Mouse (Mus musculus) E14TG2a.4 (cell line): ENCODE results near the gene Ksr1.

Experiments used
- H3K27me3 ChIP-seq: 2 replicates; pipeline ENCODE4 v1.6.1; 2014; ENCODE audit warnings: low read length, control low read depth; ENCODE audit not compliant: insufficient read depth
- H3K36me3 ChIP-seq: 2 replicates; pipeline ENCODE4 v1.6.1; 2014; ENCODE audit warnings: low read length, control low read depth; ENCODE audit not compliant: insufficient read depth
- H3K4me1 ChIP-seq: replicated peaks from 2 replicates; pipeline ENCODE4 v1.6.1; 2014; ENCODE audit warnings: low read depth, low read length, control low read depth
- H3K4me3 ChIP-seq: replicated peaks from 2 replicates; pipeline ENCODE4 v1.5.1; 2014; ENCODE audit warnings: mild to moderate bottlenecking, low read length
- H3K9me3 ChIP-seq: 2 replicates; pipeline ENCODE4 v1.6.1; 2014; ENCODE audit warnings: low read length, control low read depth
- CTCF ChIP-seq: conservative IDR thresholded peaks from 2 replicates; pipeline ENCODE4 v1.5.1; 2014; ENCODE audit warnings: low read length
- NANOG ChIP-seq: IDR thresholded peaks from 2 replicates; pipeline ENCODE4 v1.6.1; 2014; ENCODE audit warnings: borderline replicate concordance, low read length, mixed read lengths
- POU5F1 ChIP-seq: IDR thresholded peaks from 2 replicates; pipeline ENCODE4 v1.6.1; 2014; ENCODE audit warnings: low read length, borderline replicate concordance

Gene Ksr1

DNA sequence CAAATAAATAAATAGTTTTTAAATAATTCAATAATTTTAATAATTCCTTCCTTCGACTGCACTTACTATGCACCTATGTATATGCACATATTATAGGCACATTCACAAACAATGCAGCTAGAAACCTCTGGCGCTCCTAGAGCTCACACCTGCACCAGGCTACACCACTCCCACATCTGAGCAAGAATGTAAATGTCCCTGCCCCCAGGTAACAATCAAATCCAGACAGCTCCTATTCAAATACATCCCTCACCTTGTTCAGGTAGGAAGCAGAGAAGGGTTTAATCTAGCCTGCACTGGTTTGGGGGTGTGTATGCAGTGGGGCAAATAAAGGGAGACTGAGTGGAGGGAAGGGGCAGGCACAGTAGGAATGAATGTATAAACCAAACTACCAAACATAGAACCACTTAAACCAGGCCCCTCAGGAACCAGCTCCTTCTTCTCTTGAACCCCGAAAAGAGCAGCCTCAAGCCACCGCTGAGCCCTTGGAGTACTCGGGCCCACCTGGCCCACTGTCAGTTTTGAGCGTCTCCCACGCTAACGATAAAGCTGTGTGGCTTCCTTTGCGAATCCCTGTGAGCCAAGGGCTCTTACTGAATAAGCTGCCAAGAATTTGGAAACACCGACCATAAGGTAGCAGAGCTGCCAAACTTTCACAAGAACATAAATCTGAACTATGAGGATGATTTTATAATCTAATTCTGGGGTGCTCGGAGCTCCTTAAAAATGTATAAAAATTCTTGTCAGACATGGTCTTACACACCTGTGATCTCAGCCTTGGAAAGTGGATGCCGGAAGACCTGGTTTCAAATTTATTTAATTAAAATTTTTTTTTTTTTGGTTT lies 167.8 kb downstream of the Ksr1 start:
- H3K9me3 ChIP-seq = no peaks in the 10 kb centered on the region
- no peak overlapping the region for H3K4me3 ChIP-seq
- no peaks in the 10 kb centered on the region for H3K36me3 ChIP-seq
- H3K27me3 ChIP-seq = no peaks in the 10 kb centered on the region
- TF ChIP-seq NANOG = no peak
- TF ChIP-seq POU5F1 = no peak
- TF ChIP-seq CTCF = no peak
- peaks cover 41% of the 10 kb centered on the region for H3K4me1 ChIP-seq

- TF ChIP-seq CTCF (no peak), NANOG (no peak), POU5F1 (no peak)
- H3K36me3 ChIP-seq = no peaks in the 10 kb centered on the region
These were observed 169.3 kb downstream of the Ksr1 start for GRCm38 (mm10) chr11:78976731-78977510.

DNA sequence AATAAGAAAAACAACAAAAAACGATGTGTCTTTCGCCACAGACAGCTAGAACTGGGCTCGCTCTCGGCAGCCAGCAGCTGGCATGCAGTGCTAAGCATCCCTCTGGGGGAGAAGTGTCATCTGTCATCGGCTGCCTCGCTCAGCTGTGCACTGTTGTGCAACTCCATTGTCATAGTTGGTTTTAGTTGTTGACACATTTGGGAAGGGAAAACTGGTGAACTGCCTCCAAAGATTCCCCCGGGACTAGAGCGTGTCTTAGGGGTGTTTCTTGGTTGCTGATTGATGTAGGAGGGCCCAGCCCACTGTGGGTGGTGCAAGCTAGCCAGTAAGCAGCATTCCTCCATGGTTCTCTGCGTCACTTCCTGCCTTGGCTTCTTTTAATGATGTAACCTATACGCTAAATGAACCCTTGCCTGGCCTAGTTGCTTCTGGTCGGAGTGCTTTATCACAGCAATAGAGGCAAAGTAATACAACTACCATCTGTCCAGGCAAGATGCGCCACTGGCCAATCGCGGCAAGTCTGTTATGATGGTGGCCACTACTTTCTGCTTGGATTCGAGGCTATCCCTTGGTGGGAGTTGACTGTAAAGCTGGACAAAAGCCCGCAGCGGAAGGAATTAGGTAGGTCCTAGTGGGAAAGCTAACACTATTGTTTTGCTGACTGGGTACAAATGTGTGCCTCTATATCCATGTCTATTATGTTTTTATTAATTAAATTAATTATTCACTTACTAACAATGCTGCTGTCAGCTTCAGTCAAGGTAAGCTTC lies 172.6 kb downstream of the Ksr1 start:
- TF ChIP-seq POU5F1 (no peak), CTCF (no peak), NANOG (no peak)
- peaks cover 75% of the 10 kb centered on the region for H3K4me1 ChIP-seq
- H3K4me3 ChIP-seq = peak overlapping the region; percentile 59
- no peaks in the 10 kb centered on the region for H3K36me3 ChIP-seq
- H3K9me3 ChIP-seq = no peaks in the 10 kb centered on the region
- H3K27me3 ChIP-seq = no peaks in the 10 kb centered on the region

More at GRCm38 (mm10) chr11:78976731-78977510, 169.3 kb downstream of the Ksr1 start:
- Histone ChIP-seq H3K4me3 (peak overlapping the region; percentile 46), H3K4me1 (peaks cover 56% of the 10 kb centered on the region), H3K27me3 (no peaks in the 10 kb centered on the region), H3K9me3 (no peaks in the 10 kb centered on the region)

DNA sequence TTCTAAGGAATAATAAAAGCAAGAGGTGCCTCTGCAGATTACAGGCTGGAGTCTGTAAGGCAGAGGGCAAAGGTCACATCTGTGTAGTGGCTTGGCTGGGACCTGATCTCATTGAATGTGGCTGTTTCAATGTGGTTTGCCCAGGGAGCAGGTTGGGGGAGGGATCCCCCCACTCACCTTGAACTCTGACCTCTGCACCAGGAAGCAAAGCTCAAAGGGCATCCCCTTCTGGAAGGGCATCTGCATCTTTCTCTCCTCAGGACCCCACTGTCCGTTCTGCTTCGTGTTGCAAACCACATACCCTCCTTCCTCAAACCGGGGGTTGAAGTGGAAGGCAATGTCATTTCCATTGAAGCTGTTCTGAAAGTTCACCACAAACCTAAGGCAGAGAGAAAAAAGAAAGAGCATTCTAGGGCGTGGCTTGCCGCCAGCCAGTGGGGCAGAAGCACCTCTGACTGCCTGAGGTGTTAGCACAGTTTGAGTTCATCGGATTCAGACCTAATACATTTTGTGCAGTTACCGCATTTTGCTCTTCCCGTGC lies 173.3 kb downstream of the Ksr1 start:
- Histone ChIP-seq H3K9me3 (no peaks in the 10 kb centered on the region), H3K4me3 (peak overlapping the region; percentile 59), H3K4me1 (peaks cover 75% of the 10 kb centered on the region), H3K36me3 (no peaks in the 10 kb centered on the region), H3K27me3 (no peaks in the 10 kb centered on the region)
- TF ChIP-seq CTCF (no peak), NANOG (no peak), POU5F1 (no peak)

GRCm38 (mm10) chr11:78972328-78972727 lies 173.9 kb downstream of the Ksr1 start:
- Histone ChIP-seq H3K9me3 (no peaks in the 10 kb centered on the region), H3K4me3 (peak overlapping the region; percentile 59; the same call in 1 of the 2 replicates), H3K27me3 (no peaks in the 10 kb centered on the region), H3K4me1 (peaks cover 74% of the 10 kb centered on the region), H3K36me3 (no peaks in the 10 kb centered on the region)
- TF ChIP-seq POU5F1 = no peak
- TF ChIP-seq NANOG = no peak
- TF ChIP-seq CTCF = no peak

DNA sequence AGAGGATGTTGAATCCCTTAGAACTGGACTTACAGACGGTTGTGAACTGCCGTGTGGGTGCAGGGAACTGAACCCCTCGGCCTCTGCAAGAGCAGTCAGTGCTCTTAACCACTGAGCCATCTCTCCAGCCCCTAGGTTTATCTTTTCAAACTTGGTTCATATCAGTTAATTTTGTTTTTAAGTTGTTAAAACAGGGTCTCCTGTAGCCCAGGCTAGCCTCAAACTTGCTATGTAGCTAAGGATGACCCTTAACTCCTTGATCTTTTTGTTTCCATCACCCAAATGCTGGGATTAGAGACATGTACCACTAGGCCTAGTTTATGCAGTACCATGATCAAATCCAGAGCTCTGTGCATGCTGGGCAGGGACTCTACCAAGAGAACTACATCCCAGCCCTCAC lies 174.5 kb downstream of the Ksr1 start:
- TF ChIP-seq POU5F1 = no peak
- no peak for TF ChIP-seq CTCF
- TF ChIP-seq NANOG = no peak
- no peak overlapping the region for H3K4me3 ChIP-seq
- H3K27me3 ChIP-seq = no peaks in the 10 kb centered on the region
- H3K9me3 ChIP-seq = no peaks in the 10 kb centered on the region
- H3K36me3 ChIP-seq = no peaks in the 10 kb centered on the region
- H3K4me1 ChIP-seq = peaks cover 72% of the 10 kb centered on the region

DNA sequence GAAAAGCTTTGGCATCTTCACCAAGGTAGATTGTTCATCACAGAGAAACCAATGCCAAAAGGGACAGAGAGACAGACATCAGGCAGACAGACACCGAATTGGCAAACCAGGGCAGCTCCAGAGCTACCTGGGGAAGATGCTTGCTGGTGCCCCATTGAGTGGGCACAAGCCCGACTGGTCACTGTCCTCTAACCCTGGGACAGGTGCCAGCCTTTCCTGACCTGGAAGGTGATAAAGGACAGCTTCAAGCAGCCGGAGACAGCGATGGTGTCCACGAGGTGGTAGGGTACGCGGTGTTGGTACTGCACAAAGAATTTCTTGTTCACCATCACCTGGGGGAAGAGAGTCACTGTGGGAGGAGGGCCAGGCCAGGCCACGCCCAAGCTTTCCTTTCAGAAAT lies 175.1 kb downstream of the Ksr1 start:
- no peaks in the 10 kb centered on the region for H3K27me3 ChIP-seq
- H3K36me3 ChIP-seq = no peaks in the 10 kb centered on the region
- no peaks in the 10 kb centered on the region for H3K9me3 ChIP-seq
- TF ChIP-seq NANOG (no peak), CTCF (no peak)
- H3K4me3 ChIP-seq = no peak overlapping the region
- H3K4me1 ChIP-seq = peaks cover 66% of the 10 kb centered on the region

DNA sequence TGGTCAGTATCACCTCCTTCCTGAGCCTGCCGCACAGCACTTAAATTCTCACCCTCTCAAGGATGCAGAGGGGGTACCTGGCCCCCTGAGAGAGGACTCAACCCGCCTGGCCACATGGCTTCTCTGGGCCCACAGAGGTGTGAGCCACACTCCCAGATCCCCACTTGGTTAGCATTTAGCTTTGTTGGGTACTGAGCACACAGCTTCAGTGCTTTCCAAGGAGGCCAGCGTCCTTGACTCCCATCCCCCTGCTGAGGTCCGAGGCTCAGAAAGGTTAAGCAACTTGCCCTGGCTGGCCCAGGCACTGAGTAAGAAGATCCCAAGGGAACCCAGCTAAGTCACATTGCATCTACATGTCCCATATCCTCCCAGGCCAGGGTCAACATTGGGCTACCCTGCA lies 178.1 kb downstream of the Ksr1 start:
- H3K27me3 ChIP-seq = no peaks in the 10 kb centered on the region
- TF ChIP-seq CTCF (no peak), POU5F1 (no peak), NANOG (no peak)
- peaks cover 48% of the 10 kb centered on the region for H3K4me1 ChIP-seq
- no peaks in the 10 kb centered on the region for H3K9me3 ChIP-seq
- H3K36me3 ChIP-seq = no peaks in the 10 kb centered on the region
- H3K4me3 ChIP-seq = 0 out of 2 replicates have a peak overlapping the region, but pooled peaks have one; percentile 8
